Mouse (Mus musculus) erythroblast, embryonic 14.5 days (primary cell): ENCODE measurements around the gene Adamts4.

Experiments used
- GATA1 ChIP-seq: IDR thresholded peaks from 2 replicates; pipeline ENCODE4 v1.6.1; 2012; ENCODE audit warnings: low read length, inconsistent platforms, mixed read lengths
- TAL1 ChIP-seq: IDR thresholded peaks from 3 replicates; pipeline ENCODE4 v1.6.1; 2012; ENCODE audit warnings: low read length, inconsistent platforms, mixed read lengths

GRCm38 (mm10) chr1:171287136-171288081 lies 37.2 kb downstream of the Adamts4 start, which contains the start of gene Usp21:
- TF ChIP-seq GATA1 (no peak), TAL1 (no peak)
